Mouse (Mus musculus) cortical plate, adult 2 months (tissue): Measurements from ENCODE around the gene Sncb.

Experiments used
- CTCF ChIP-seq: fragments of 200-500 bp; IDR thresholded peaks from 2 replicates; pipeline ENCODE4 v1.5.1; 2011; ENCODE audit warnings: mild to moderate bottlenecking, control low read depth, low read length; ENCODE audit not compliant: insufficient read depth; ENCODE audit errors: extremely low read depth
- POLR2A ChIP-seq: fragments of 200-500 bp; IDR thresholded peaks from 2 replicates; pipeline ENCODE4 v1.6.1; 2011; ENCODE audit warnings: mild to moderate bottlenecking, low read length, control low read depth; ENCODE audit not compliant: insufficient read depth; ENCODE audit errors: extremely low read depth

DNA sequence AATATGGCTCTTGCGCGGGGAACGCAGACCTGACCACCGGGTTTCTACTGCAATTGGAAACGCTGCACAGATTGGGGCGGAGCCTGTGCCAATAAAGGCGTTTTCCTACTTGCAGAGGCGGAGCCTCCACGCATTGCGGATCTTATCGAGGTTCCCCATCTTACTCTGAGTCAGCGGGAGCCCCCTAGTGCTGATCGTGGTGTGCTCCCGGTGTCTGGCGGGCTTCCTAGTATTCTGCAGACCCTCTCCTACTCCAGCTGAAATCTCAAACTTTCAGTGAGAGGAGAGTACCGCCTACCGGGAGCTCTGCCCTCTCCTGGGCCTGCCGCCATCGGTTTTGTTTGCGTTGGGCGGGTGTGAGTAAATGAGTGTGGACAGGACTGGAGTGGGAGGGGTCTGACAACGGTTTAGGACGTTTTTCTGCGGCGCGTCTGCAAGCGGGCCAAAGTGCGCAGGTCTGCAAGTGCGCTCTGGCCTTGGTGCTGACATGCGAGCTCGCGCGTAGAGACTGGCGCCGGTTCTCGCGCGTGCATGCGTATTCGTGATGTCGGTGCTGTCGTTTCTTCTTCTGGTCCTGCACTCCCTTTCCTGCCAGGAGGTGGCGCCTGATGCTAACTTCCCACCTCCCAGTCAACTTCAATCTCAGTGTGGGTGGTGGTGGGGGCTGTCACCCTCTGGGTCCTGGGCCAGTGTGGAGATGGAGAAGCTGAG is 8.2 kb downstream of the Sncb start:
- TF ChIP-seq CTCF (peak; percentile 81), POLR2A (peak; percentile 89)
